Mouse (Mus musculus) lung, embryonic 15.5 days (tissue): ENCODE data around the gene Slco4a1. TPM values are rescaled to one million over a fixed set of nuclear protein-coding genes. Genes with fewer than 3 reads are reported as not detected.

Source experiments
- ATAC-seq: fragments of 200-750 bp; cut with Nextera tagmentation; 2 replicates; pipeline ENCODE4 v1.8.0; 2017; ENCODE audit warnings: moderate number of reproducible peaks, borderline replicate concordance; ENCODE audit not compliant: low FRiP score, low TSS enrichment; ENCODE audit errors: extremely low read depth
- H3K27ac ChIP-seq: fragments of 300-500 bp; sonication (generic); 2 replicates; pipeline ENCODE4 v1.5.1; 2015; ENCODE audit warnings: moderate library complexity, mild to moderate bottlenecking, inconsistent platforms
- H3K27me3 ChIP-seq: fragments of 300-500 bp; sonication (generic); 2 replicates; pipeline ENCODE4 v1.6.1; 2015; ENCODE audit warnings: inconsistent platforms
- H3K36me3 ChIP-seq: fragments of 300-500 bp; sonication (generic); 2 replicates; pipeline ENCODE4 v1.6.1; 2015; ENCODE audit warnings: inconsistent platforms
- H3K4me1 ChIP-seq: fragments of 300-500 bp; sonication (generic); 2 replicates; pipeline ENCODE4 v1.6.1; 2015; ENCODE audit warnings: inconsistent platforms
- H3K4me2 ChIP-seq: fragments of 300-500 bp; sonication (generic); 2 replicates; pipeline ENCODE4 v1.6.1; 2015; ENCODE audit warnings: inconsistent platforms, mild to moderate bottlenecking, moderate library complexity
- H3K4me3 ChIP-seq: fragments of 300-500 bp; sonication (generic); 2 replicates; pipeline ENCODE4 v1.5.1; 2015; ENCODE audit warnings: mild to moderate bottlenecking, inconsistent platforms
- H3K9ac ChIP-seq: fragments of 300-500 bp; sonication (generic); 2 replicates; pipeline ENCODE4 v1.6.1; 2015; ENCODE audit warnings: inconsistent platforms
- H3K9me3 ChIP-seq: fragments of 300-500 bp; sonication (generic); 2 replicates; pipeline ENCODE4 v1.6.1; 2016; ENCODE audit warnings: inconsistent platforms
- WGBS: fragments of 180-500 bp; shearing (Covaris S2); methylation state at CpG from one replicate; pipeline ENCODE4 v1.1.7; 2015; 5-methylcytosine and 5-hydroxymethylcytosine counted together
- polyA plus RNA-seq: library from polyadenylated mRNA; unstranded; fragments of >200 nt; fragmentation: Nextera tagmentation; extraction: Ambion mirVana; gene quantifications from 2 replicates; pipeline ENCODE4 v1.2.1, GENCODE M21; 2015

Gene Slco4a1
- 1.1 and 1.2 TPM in 2 replicates for polyA plus RNA-seq

- Histone ChIP-seq H3K27ac (no peak within 1 kb of the TSS), H3K4me2 (peak within 1 kb of the TSS; percentile 91), H3K4me1 (peaks cover 21% of the 10 kb centered on the region), H3K9me3 (no peaks in the 10 kb centered on the region), H3K4me3 (peak within 1 kb of the TSS; percentile 47), H3K36me3 (no peaks in the 10 kb centered on the region), H3K9ac (peak within 1 kb of the TSS; percentile 25; the same call in 1 of the 2 replicates), H3K27me3 (peaks cover 46% of the 10 kb centered on the region)
- WGBS, result 2% methylated on average over 65 of the region's 65 CpGs
- ATAC-seq, result peak; percentile 95
Measured at GRCm38 (mm10) chr2:180455723-180456698, at the start of gene Slco4a1. TSS of gene Slco4a1 (plus strand) at chr2:180456245.

GRCm38 (mm10) chr2:180408410-180408809 is 47.6 kb upstream of the Slco4a1 start:
- Histone ChIP-seq H3K4me2 (no peak overlapping the region), H3K4me3 (no peak overlapping the region), H3K36me3 (no peaks in the 10 kb centered on the region), H3K4me1 (no peaks in the 10 kb centered on the region), H3K9me3 (no peaks in the 10 kb centered on the region), H3K27me3 (no peaks in the 10 kb centered on the region), H3K27ac (no peak overlapping the region), H3K9ac (no peak overlapping the region)
- no peak for ATAC-seq
- 24% methylated on average over 2 of the region's 2 CpGs for WGBS

- Histone ChIP-seq H3K27me3 (no peaks in the 10 kb centered on the region), H3K9me3 (no peaks in the 10 kb centered on the region), H3K4me1 (no peaks in the 10 kb centered on the region), H3K36me3 (no peaks in the 10 kb centered on the region), H3K4me2 (no peak overlapping the region), H3K27ac (no peak overlapping the region), H3K9ac (no peak overlapping the region), H3K4me3 (no peak overlapping the region)
- 59% methylated on average over 8 of the region's 8 CpGs for whole genome bisulfite sequencing
- 0 out of 2 replicates have a peak, but pooled peaks have one; percentile 41 for ATAC-seq
Measured at GRCm38 (mm10) chr2:180410432-180410831, 45.6 kb upstream of the Slco4a1 start.

- Histone ChIP-seq H3K4me2 (no peak overlapping the region), H3K9me3 (no peaks in the 10 kb centered on the region), H3K27ac (no peak overlapping the region), H3K36me3 (no peaks in the 10 kb centered on the region), H3K27me3 (no peaks in the 10 kb centered on the region), H3K4me3 (no peak overlapping the region), H3K4me1 (no peaks in the 10 kb centered on the region), H3K9ac (no peak overlapping the region)
- no peak for ATAC-seq
- WGBS, result 8% methylated on average over 8 of the region's 8 CpGs
Measured at GRCm38 (mm10) chr2:180411013-180411412, 45.0 kb upstream of the Slco4a1 start.

GRCm38 (mm10) chr2:180415627-180416026 is 40.4 kb upstream of the Slco4a1 start:
- Histone ChIP-seq H3K9ac (no peak overlapping the region), H3K9me3 (no peaks in the 10 kb centered on the region), H3K27me3 (no peaks in the 10 kb centered on the region), H3K4me1 (no peaks in the 10 kb centered on the region), H3K27ac (no peak overlapping the region), H3K4me3 (no peak overlapping the region), H3K36me3 (no peaks in the 10 kb centered on the region), H3K4me2 (no peak overlapping the region)
- 57% methylated on average over 3 of the region's 3 CpGs for WGBS
- ATAC-seq, result no peak

GRCm38 (mm10) chr2:180417731-180418130 is 38.3 kb upstream of the Slco4a1 start:
- no peaks in the 10 kb centered on the region for H3K4me1 ChIP-seq
- 12% methylated on average over 9 of the region's 9 CpGs for WGBS
- H3K4me2 ChIP-seq, result no peak overlapping the region
- H3K9ac ChIP-seq, result no peak overlapping the region
- ATAC-seq, result no peak
- H3K9me3 ChIP-seq, result no peaks in the 10 kb centered on the region
- no peaks in the 10 kb centered on the region for H3K36me3 ChIP-seq
- no peaks in the 10 kb centered on the region for H3K27me3 ChIP-seq
- no peak overlapping the region for H3K27ac ChIP-seq
- H3K4me3 ChIP-seq, result no peak overlapping the region

GRCm38 (mm10) chr2:180420641-180421040 is 35.4 kb upstream of the Slco4a1 start:
- Histone ChIP-seq H3K27me3 (no peaks in the 10 kb centered on the region), H3K9me3 (no peaks in the 10 kb centered on the region), H3K36me3 (no peaks in the 10 kb centered on the region), H3K27ac (no peak overlapping the region), H3K9ac (no peak overlapping the region), H3K4me3 (no peak overlapping the region), H3K4me1 (no peaks in the 10 kb centered on the region), H3K4me2 (no peak overlapping the region)
- 59% methylated on average over 3 of the region's 3 CpGs for WGBS
- ATAC-seq, result no peak

GRCm38 (mm10) chr2:180425115-180425514 is 30.9 kb upstream of the Slco4a1 start:
- Histone ChIP-seq H3K4me1 (0 out of 2 replicates have a peak, but pooled peaks cover 4% of the 10 kb centered on the region), H3K4me2 (no peak overlapping the region), H3K9ac (no peak overlapping the region), H3K9me3 (no peaks in the 10 kb centered on the region), H3K36me3 (no peaks in the 10 kb centered on the region), H3K4me3 (no peak overlapping the region), H3K27me3 (no peaks in the 10 kb centered on the region), H3K27ac (no peak overlapping the region)
- 32% methylated on average over 2 of the region's 2 CpGs for WGBS
- ATAC-seq, result no peak

- Histone ChIP-seq H3K27ac (no peak overlapping the region), H3K4me2 (no peak overlapping the region), H3K36me3 (no peaks in the 10 kb centered on the region), H3K9ac (no peak overlapping the region), H3K27me3 (no peaks in the 10 kb centered on the region; the same call in 1 of the 2 replicates), H3K9me3 (no peaks in the 10 kb centered on the region), H3K4me1 (0 out of 2 replicates have a peak, but pooled peaks cover 4% of the 10 kb centered on the region), H3K4me3 (no peak overlapping the region)
- no peak for ATAC-seq
- 50% methylated on average over 8 of the region's 8 CpGs for whole genome bisulfite sequencing
Measured at GRCm38 (mm10) chr2:180427073-180427472, 29.0 kb upstream of the Slco4a1 start.

GRCm38 (mm10) chr2:180428331-180428730 is 27.7 kb upstream of the Slco4a1 start:
- Histone ChIP-seq H3K9ac (no peak overlapping the region), H3K36me3 (no peaks in the 10 kb centered on the region), H3K27ac (no peak overlapping the region), H3K4me3 (no peak overlapping the region), H3K27me3 (no peaks in the 10 kb centered on the region; the same call in 1 of the 2 replicates), H3K4me1 (0 out of 2 replicates have a peak, but pooled peaks cover 4% of the 10 kb centered on the region), H3K9me3 (no peaks in the 10 kb centered on the region), H3K4me2 (no peak overlapping the region)
- 24% methylated on average over 2 of the region's 2 CpGs for WGBS
- no peak for ATAC-seq

- no peak for ATAC-seq
- no peak overlapping the region for H3K4me2 ChIP-seq
- 73% methylated on average over 11 of the region's 11 CpGs for WGBS
Measured at GRCm38 (mm10) chr2:180430648-180431047, 25.4 kb upstream of the Slco4a1 start.

More at GRCm38 (mm10) chr2:180430648-180431047, 25.4 kb upstream of the Slco4a1 start:
- no peak overlapping the region for H3K4me3 ChIP-seq
- no peaks in the 10 kb centered on the region for H3K36me3 ChIP-seq
- H3K4me1 ChIP-seq, result 0 out of 2 replicates have a peak, but pooled peaks cover 4% of the 10 kb centered on the region
- no peaks in the 10 kb centered on the region; the same call in 1 of the 2 replicates for H3K27me3 ChIP-seq
- H3K27ac ChIP-seq, result no peak overlapping the region
- H3K9ac ChIP-seq, result no peak overlapping the region
- H3K9me3 ChIP-seq, result no peaks in the 10 kb centered on the region
